Mouse (Mus musculus) CH12.LX (cell line): ENCODE measurements at regions not wholly inside any gene's neighbourhood (a gene's known extent, or its start where the extent isn't known, plus 50 kb on each side); places are given as distances from the start of the nearest gene placed in this dataset.
A peak's percentile ranks its signal among the peaks of the same experiment; 100 is the strongest.

ENCODE experiments used
- DNase-seq: peaks from one replicate; pipeline ENCODE4 v3.0.0-alpha.2; 2013; ENCODE audit errors: extremely low read depth
- H3K27ac ChIP-seq: 2 replicates; pipeline ENCODE4 v1.5.1; 2012; ENCODE audit warnings: low read depth, mild to moderate bottlenecking, control low read depth, moderate library complexity; ENCODE audit not compliant: insufficient read depth
- H3K27me3 ChIP-seq: replicated peaks from 2 replicates; pipeline ENCODE3; 2012; ENCODE audit warnings: inconsistent platforms
- H3K36me3 ChIP-seq, 2 experiments: replicated peaks in 1 of 2; 2 replicates each; pipeline versions ENCODE3 to v1.6.1; 2012; ENCODE audit warnings: inconsistent platforms in 1 of 2, low read length in 1 of 2, mild to moderate bottlenecking in 1 of 2, mixed read lengths in 1 of 2, moderate library complexity in 1 of 2; ENCODE audit not compliant: control insufficient read depth in 1 of 2, insufficient read depth in 1 of 2
- H3K4me1 ChIP-seq, 2 experiments: 2 replicates each; pipeline ENCODE4 v1.6.1; 2012; ENCODE audit warnings: inconsistent platforms in 1 of 2, moderate library complexity in 1 of 2; ENCODE audit not compliant: insufficient read depth in 2 of 2, control insufficient read depth in 1 of 2
- H3K4me2 ChIP-seq: 2 replicates; pipeline ENCODE4 v1.6.1; 2012; ENCODE audit warnings: low read depth, mild to moderate bottlenecking, control low read depth; ENCODE audit not compliant: poor library complexity, insufficient read depth, severe bottlenecking
- H3K4me3 ChIP-seq, 3 experiments: fragments of 150-350 bp in 1 of 3; sonication (generic) in 1 of 3; replicated peaks in 1 of 3; 2 replicates each; pipeline versions ENCODE3 to v1.5.1; 2011 to 2012; ENCODE audit warnings: low read depth in 2 of 3, low read length in 2 of 3, mild to moderate bottlenecking in 2 of 3, moderate library complexity in 2 of 3, control low read depth in 1 of 3, improper control_type of control experiment in 1 of 3, inconsistent platforms in 1 of 3, mixed read lengths in 1 of 3; ENCODE audit not compliant: poor library complexity in 1 of 3
- H3K79me2 ChIP-seq: replicated peaks from 2 replicates; pipeline ENCODE4 v1.6.1; 2012; ENCODE audit warnings: mild to moderate bottlenecking, moderate library complexity; ENCODE audit not compliant: control insufficient read depth, poor library complexity, insufficient read depth, severe bottlenecking; ENCODE audit errors: extremely low read depth
- H3K9ac ChIP-seq: 2 replicates; pipeline ENCODE4 v1.6.1; 2012; ENCODE audit warnings: low read depth, mild to moderate bottlenecking, control low read depth, moderate library complexity; ENCODE audit not compliant: insufficient read depth
- H3K9me3 ChIP-seq: replicated peaks from 2 replicates; pipeline ENCODE3; 2012; ENCODE audit warnings: low read length, inconsistent platforms, mixed read lengths
- BHLHE40 ChIP-seq: IDR thresholded peaks from 2 replicates; pipeline ENCODE4 v1.6.1; 2011; ENCODE audit warnings: mild to moderate bottlenecking, low read depth, low read length, improper control_type of control experiment
- CHD2 ChIP-seq: IDR thresholded peaks from 2 replicates; pipeline ENCODE4 v1.6.1; 2011; ENCODE audit warnings: low read length, improper control_type of control experiment
- CTCF ChIP-seq, 2 experiments: IDR thresholded peaks in 1 of 2; conservative IDR thresholded peaks in 1 of 2; 2 replicates each; pipeline ENCODE4 v1.5.1; 2011 to 2012; ENCODE audit warnings: low read depth in 2 of 2, low read length in 2 of 2, improper control_type of control experiment in 1 of 2, inconsistent platforms in 1 of 2, mild to moderate bottlenecking in 1 of 2, moderate library complexity in 1 of 2
- E2F4 ChIP-seq: IDR thresholded peaks from 2 replicates; pipeline ENCODE4 v1.6.1; 2011; ENCODE audit warnings: low read depth, low read length, improper control_type of control experiment; ENCODE audit not compliant: insufficient replicate concordance
- ELF1 ChIP-seq: IDR thresholded peaks from 2 replicates; pipeline ENCODE4 v1.6.1; 2014; ENCODE audit warnings: low read depth, mild to moderate bottlenecking, inconsistent platforms, low read length, improper control_type of control experiment
- ETS1 ChIP-seq: conservative IDR thresholded peaks from 2 replicates; pipeline ENCODE4 v1.6.1; 2012; ENCODE audit warnings: low read depth, mild to moderate bottlenecking, inconsistent platforms, low read length, improper control_type of control experiment, moderate library complexity
- GABPA ChIP-seq: IDR thresholded peaks from 2 replicates; pipeline ENCODE4 v1.6.1; 2012; ENCODE audit warnings: low read depth, low read length, improper control_type of control experiment, inconsistent platforms; ENCODE audit not compliant: insufficient replicate concordance
- IRF4 ChIP-seq: IDR thresholded peaks from 2 replicates; pipeline ENCODE4 v1.6.1; 2014; ENCODE audit warnings: low read depth, mild to moderate bottlenecking, inconsistent platforms, low read length, improper control_type of control experiment
- JUND ChIP-seq: conservative IDR thresholded peaks from 2 replicates; pipeline ENCODE4 v1.6.1; 2011; ENCODE audit warnings: low read depth, low read length, improper control_type of control experiment
- KAT2A ChIP-seq: IDR thresholded peaks from 2 replicates; pipeline ENCODE4 v1.6.1; 2012; ENCODE audit warnings: low read length, improper control_type of control experiment, inconsistent platforms; ENCODE audit not compliant: insufficient replicate concordance
- MAFK ChIP-seq: IDR thresholded peaks from 2 replicates; pipeline ENCODE4 v1.6.1; 2011; ENCODE audit warnings: low read length, improper control_type of control experiment; ENCODE audit not compliant: insufficient replicate concordance
- MAX ChIP-seq: IDR thresholded peaks from 2 replicates; pipeline ENCODE4 v1.6.1; 2011; ENCODE audit warnings: low read length, improper control_type of control experiment
- MAZ ChIP-seq: IDR thresholded peaks from 2 replicates; pipeline ENCODE4 v1.6.1; 2012; ENCODE audit warnings: low read depth, mild to moderate bottlenecking, inconsistent platforms, low read length, improper control_type of control experiment, moderate library complexity
- MEF2A ChIP-seq: IDR thresholded peaks from 2 replicates; pipeline ENCODE4 v1.6.1; 2014; ENCODE audit warnings: low read depth, mild to moderate bottlenecking, inconsistent platforms, low read length, improper control_type of control experiment, borderline replicate concordance
- MXI1 ChIP-seq: IDR thresholded peaks from 2 replicates; pipeline ENCODE4 v1.6.1; 2011; ENCODE audit warnings: mild to moderate bottlenecking, low read depth, low read length, improper control_type of control experiment
- MYC ChIP-seq: IDR thresholded peaks from 2 replicates; pipeline ENCODE4 v1.6.1; 2011; ENCODE audit warnings: low read depth, mild to moderate bottlenecking, improper control_type of control experiment, low read length
- POLR2A ChIP-seq: IDR thresholded peaks from 2 replicates; pipeline ENCODE4 v1.6.1; 2011; ENCODE audit warnings: low read depth, mild to moderate bottlenecking, improper control_type of control experiment, low read length
- RAD21 ChIP-seq: IDR thresholded peaks from 2 replicates; pipeline ENCODE4 v1.6.1; 2011; ENCODE audit warnings: low read depth, mild to moderate bottlenecking, low read length, improper control_type of control experiment, moderate library complexity
- SIN3A ChIP-seq: IDR thresholded peaks from 2 replicates; pipeline ENCODE4 v1.6.1; 2012; ENCODE audit warnings: low read length, improper control_type of control experiment, inconsistent platforms
- SMC3 ChIP-seq: IDR thresholded peaks from 2 replicates; pipeline ENCODE4 v1.6.1; 2011; ENCODE audit warnings: low read depth, low read length, improper control_type of control experiment
- USF1 ChIP-seq: IDR thresholded peaks from 2 replicates; pipeline ENCODE4 v1.6.1; 2014; ENCODE audit warnings: low read depth, mild to moderate bottlenecking, inconsistent platforms, low read length, improper control_type of control experiment
- USF2 ChIP-seq: conservative IDR thresholded peaks from 2 replicates; pipeline ENCODE4 v1.6.1; 2011; ENCODE audit warnings: low read depth, low read length, improper control_type of control experiment
- dilution Hi-C: fragments of 300-500 bp; cut with MboI; formaldehyde crosslinking; loops from 2 replicates; pipeline ENCODE4 v1.14.3; 2020; ENCODE audit warnings: low sequenced_read_pairs; ENCODE audit not compliant: extremely low pct_unique_long_range_greater_than_20kb, extremely low pct_ligation_motif_present
- in situ Hi-C: fragments of 300-500 bp; cut with MboI; formaldehyde crosslinking; loops from 3 replicates; pipeline ENCODE4 v1.14.3; 2019; ENCODE audit warnings: low sequenced_read_pairs, low pct_ligation_motif_present, low pct_unique_long_range_greater_than_20kb, mixed read lengths

DNA sequence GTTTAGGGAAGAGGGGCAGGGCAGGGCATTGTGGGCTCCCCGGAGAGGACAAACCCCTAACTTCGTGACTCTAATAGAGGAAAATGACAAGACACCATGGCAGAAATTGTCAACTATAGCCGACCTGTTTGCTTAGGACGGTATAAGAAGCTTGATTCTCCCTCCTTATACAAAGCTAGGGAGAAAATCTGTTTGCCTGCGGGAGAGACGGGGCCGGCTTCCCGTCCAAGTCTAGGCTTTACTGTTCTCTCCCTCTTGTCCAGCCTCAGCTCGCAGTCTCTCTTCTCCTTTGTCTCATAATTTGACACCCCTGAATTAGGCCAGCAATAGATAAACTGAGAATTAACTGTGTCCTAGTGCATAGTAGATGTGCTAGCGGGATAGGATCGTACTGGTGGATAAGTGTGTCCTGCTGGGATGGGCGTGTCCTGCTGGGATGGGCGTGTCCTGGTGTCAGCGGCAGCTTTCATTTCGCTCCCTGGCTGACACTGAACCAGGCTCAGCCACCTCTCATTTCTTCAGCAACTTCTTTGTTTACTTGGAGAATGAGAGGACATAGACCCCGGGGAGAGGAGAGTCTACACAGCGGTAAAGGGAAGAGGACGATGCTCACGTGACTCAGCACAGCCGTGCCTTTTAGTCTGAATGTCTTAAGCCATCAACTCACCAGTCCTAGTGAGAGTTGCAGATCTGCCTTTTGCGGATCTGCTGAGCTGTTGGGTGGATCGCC is 70.8 kb downstream of the Adra2a start:
- H3K79me2 ChIP-seq = no peaks in the 10 kb centered on the region
- dilution Hi-C loops = no loop called here
- no peaks in the 10 kb centered on the region for H3K9me3 ChIP-seq
- H3K9ac ChIP-seq = peak overlapping the region; percentile 7; the same call in 1 of the 2 replicates
- H3K4me3 ChIP-seq = peak overlapping the region; percentile 43 to 71 (median 60)
- in situ Hi-C loops = no loop called here
- TF ChIP-seq MAZ (no peak), USF1 (peak; percentile 67), KAT2A (no peak), BHLHE40 (peak; percentile 83), MYC (no peak), GABPA (no peak), SMC3 (no peak), CHD2 (no peak), JUND (no peak), USF2 (peak; percentile 66), POLR2A (no peak), E2F4 (no peak), MXI1 (no peak), RAD21 (no peak), MAX (no peak)
- DNase-seq = peak; percentile 49
- H3K27me3 ChIP-seq = no peaks in the 10 kb centered on the region
- H3K4me2 ChIP-seq = peak overlapping the region; percentile 86
- no peak overlapping the region for H3K27ac ChIP-seq
- no peaks in the 10 kb centered on the region for H3K36me3 ChIP-seq
- H3K4me1 ChIP-seq = peaks cover 2 to 17% of the 10 kb centered on the region in 2 experiments; a peak in 3 of 4 replicates

DNA sequence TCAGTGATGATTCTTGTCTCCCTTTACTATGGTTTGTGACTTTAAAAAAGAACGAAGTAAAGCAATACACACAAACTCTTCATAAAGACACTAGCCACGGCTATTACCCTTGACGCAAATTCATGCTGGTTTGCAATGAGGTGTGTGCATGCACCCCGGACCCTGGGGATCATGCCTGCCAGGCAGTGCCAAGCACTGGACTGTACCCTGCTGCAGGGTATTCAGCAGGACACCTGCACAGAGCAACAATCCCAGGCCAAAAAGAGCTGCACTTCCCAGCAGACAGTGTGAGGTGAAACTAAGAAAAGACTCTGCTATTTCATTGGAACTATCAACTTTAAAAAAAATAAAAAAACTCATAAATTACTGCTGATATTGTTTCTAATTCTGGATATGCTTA is 71.4 kb downstream of the Adra2a start:
- H3K79me2 ChIP-seq = no peaks in the 10 kb centered on the region
- peak overlapping the region; percentile 43 to 71 (median 60) for H3K4me3 ChIP-seq
- peak overlapping the region; percentile 86 for H3K4me2 ChIP-seq
- peaks cover 2 to 18% of the 10 kb centered on the region in 2 experiments; a peak in 3 of 4 replicates for H3K4me1 ChIP-seq
- TF ChIP-seq MAZ = no peak
- TF ChIP-seq MAX = no peak
- no peak for TF ChIP-seq SIN3A
- no peak for TF ChIP-seq ETS1
- TF ChIP-seq MEF2A = no peak
- no peak for TF ChIP-seq MAFK
- TF ChIP-seq ELF1 = no peak
- TF ChIP-seq IRF4 = no peak
- no peak for TF ChIP-seq RAD21
- no peak for TF ChIP-seq CTCF (conservative IDR thresholded peaks at IDR 0.05 in 1 of 2, IDR thresholded peaks at IDR 0.05 in 1 of 2; ENCODE audit: low read depth in 2 of 2, low read length in 2 of 2)
- no peak for TF ChIP-seq USF2
- TF ChIP-seq MYC = no peak
- no peak for TF ChIP-seq SMC3
- TF ChIP-seq POLR2A = no peak
- TF ChIP-seq, all 38 proteins: peak for 0
- dilution Hi-C loops = no loop called here
- DNase-seq = no peak
- H3K27ac ChIP-seq = no peak overlapping the region
- no peaks in the 10 kb centered on the region for H3K9me3 ChIP-seq
- H3K27me3 ChIP-seq = no peaks in the 10 kb centered on the region
- H3K9ac ChIP-seq = peak overlapping the region; percentile 7; the same call in 1 of the 2 replicates
- in situ Hi-C loops = no loop called here
- no peaks in the 10 kb centered on the region for H3K36me3 ChIP-seq
